Mouse (Mus musculus): ENCODE results near the gene Tmtc1.

Gene Tmtc1

DNA sequence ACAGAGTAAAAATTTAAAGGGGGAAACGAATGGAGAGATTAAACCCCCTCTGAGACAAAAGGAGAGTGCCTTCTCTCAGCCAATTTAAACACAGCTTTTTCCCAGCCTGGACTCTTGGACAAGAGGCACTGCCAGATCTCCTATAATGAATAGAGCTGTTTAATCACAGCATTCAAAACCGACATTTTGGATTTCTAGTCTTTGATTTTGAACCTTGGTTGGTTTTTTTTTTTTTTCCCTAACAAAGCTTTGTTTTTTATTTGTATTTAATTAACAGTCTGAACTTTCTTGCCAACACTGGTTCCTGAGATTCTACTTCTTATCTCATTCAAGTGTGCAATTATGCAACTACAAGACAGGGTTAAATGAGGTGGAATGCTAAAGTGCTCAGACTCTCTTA is 133.2 kb downstream of the Tmtc1 start:
- DNase-seq (ENCODE audit: extremely low spot score), result no peak

DNA sequence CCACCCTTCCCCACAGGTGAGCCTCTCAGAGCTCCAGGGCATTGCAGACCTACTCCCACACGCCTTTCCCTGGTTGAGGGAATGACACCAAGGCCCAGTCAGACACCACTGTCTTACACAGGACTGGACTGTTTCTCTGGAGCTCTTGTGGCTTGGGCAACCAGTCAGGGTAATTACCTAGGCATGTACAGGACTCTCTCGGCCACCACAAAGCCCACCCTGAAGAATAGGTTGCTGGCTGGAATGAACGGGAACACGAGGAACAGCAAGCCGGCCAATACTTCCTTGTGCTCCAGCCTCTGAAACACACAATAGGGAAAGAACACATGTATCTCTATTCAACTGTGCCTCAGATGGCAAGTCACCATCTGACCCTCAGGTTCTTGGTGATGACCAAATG is 138.4 kb downstream of the Tmtc1 start:
- DNase-seq (ENCODE audit: extremely low spot score), result no peak

DNA sequence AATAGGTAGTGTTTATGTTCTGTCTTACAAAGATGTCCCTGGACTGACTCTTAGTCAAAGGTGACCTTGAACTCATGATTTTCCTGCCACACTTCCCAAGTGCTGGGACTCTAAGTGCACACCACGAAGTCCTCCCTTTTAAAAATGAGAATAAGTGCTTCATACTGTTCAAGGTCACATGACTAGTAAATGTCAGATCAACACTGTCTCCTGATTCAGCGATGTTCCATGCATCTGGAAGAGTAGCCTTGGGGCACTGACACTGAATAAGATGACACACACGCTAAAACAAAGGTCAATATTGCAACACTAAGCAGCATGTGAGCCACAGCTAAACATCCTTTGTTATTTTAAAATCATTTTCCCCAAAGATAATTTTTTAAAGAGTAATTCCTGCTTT is 139.0 kb downstream of the Tmtc1 start:
- no peak for DNase-seq (ENCODE audit: extremely low spot score)

DNA sequence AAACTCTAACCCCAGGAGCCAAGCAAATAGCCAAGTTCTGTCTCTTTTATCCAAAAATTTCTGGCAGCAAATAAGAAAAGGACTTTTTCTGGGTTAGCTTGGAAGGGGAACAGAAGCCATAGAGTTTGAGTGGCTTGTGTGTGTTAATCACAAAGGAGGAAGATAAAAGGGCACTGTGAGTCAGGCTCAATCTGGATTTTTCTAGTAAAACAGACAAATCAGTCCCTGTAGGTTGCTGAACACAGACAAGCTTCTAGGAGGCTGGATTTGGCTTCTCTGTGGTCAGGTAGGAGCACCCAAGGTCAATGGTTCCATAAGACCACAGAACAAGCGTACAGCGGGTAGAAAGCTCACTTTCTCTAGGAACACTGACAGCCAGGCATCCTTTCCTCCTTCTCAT is 141.9 kb downstream of the Tmtc1 start:
- no peak for DNase-seq (ENCODE audit: extremely low spot score)

DNA sequence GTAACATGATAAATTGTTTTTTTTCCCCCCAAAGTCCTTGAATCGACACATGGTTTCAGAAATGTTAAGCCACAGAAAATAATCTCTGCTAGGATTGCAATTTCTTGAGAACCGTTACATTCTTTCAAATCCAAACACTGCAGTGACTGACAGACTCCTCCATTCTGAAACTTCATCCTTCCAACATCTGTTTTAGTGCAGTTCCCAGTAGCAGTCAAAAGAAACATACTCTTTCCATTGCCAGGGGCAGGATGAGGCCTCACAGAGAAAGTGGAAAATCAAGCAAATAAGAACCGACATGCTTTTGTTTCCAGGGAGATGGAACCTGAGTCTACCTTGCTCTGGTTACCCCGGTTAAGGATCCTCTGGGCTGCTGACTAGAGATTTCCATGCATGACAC is 147.1 kb downstream of the Tmtc1 start:
- peak; percentile 14 for DNase-seq (ENCODE audit: extremely low spot score)

DNA sequence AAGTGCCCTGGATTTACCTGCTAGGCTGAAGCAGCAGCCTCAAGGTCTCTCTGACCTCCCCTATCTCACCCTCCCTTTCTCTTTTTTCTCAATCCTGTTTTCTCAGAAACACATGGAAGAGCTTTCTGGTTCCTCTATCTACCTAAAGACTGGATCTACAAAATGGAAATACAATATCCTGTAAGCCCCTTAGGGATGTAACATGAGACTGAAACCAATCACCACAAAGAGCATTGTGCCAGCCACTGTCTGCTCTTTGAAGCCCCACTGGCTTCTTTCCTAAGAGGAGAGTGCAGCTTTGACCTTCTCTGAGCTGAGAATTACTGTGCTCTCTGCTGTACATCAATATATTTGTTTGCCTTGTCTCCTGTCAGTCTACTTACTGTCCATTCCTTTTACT is 147.8 kb downstream of the Tmtc1 start:
- DNase-seq (ENCODE audit: extremely low spot score), result peak; percentile 3

DNA sequence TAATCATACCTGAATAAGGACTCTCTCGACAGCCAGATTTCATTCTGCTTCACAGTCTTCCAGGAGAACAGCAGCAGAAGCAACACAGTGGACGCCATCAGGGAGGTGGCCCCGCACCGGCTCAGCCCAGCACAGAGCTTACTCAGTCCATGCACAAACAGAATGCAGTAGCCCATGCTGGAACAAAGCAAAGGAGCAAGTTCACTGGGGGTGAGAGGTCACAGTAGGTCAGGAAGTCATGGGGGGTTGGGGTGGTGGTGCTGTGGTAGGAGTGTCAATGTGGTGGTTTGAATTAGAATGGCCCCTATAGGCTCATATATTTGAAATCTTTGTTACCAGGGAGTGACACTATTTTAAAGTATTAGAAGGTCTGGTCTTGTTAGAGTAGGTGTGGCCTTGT is 149.7 kb downstream of the Tmtc1 start:
- DNase-seq (ENCODE audit: extremely low spot score), result peak; percentile 41

DNA sequence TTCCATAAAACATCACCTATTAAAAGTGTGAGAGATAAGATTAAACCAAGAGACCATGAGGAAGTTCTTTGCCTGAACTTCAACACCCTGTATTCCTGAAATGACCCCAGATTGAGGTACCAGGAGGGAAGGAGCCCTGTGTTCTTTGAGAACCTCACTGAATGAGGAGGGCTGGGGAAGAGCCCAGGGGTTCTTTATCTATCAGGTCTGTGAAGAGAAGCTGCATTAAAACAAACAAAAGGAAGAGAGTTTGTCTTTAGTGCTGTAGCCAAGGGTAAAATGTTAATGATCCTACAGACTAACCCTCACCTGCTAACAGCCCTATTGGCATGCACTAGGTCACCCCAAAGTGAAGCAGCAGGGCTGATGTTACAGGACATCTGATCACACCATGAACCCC is 153.3 kb downstream of the Tmtc1 start:
- no peak for DNase-seq (ENCODE audit: extremely low spot score)

DNA sequence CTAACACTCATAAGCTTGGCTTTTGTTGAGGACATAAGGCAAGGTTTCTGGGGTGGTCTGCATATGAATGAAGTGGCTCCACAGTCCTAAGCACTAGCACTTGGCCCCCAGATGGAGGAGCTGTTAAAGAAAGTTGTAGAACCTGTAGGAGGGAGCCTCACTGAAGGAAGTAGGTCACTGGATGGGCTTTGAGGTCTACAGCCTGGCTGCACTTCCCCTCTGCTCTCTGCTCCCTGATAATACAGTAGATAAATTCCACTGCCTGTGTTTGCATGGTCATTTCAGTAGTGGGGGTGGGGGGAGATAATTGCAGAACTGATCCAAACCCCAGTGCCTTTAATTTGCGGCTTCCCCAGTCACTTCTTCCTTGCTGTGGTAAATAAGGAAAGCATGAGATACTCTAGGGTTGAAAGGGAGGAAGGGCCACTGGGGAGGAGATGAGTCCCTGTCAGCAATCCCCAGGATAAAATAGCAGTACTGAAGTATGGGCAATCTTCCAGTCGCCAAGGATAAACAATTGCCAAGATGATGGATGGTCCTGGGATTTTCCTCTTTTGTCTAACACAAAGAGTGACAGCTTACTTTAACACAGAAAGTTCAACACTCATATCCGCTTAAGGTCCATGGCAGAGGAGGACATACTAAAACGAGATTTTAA is 160.8 kb downstream of the Tmtc1 start:
- DNase-seq (ENCODE audit: extremely low spot score), result no peak

DNA sequence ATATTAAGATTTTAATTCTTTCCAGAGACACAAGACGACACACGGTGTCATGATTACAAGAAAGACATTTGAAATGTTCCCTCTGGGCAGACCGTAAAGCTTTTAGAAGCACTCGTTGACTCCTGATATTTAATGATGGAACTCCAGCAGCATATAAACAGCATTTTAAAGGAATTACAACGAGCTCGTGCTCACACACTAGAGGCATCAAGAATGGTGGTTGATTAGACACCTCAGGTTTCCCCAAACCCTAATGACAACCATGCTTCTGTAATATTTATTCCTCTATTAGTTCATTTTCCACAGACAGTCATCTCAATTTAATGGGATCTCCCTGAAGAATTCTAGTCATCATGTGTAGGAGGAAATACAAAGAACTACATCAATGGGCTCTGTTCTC is 164.9 kb downstream of the Tmtc1 start:
- no peak for DNase-seq (ENCODE audit: extremely low spot score)

DNA sequence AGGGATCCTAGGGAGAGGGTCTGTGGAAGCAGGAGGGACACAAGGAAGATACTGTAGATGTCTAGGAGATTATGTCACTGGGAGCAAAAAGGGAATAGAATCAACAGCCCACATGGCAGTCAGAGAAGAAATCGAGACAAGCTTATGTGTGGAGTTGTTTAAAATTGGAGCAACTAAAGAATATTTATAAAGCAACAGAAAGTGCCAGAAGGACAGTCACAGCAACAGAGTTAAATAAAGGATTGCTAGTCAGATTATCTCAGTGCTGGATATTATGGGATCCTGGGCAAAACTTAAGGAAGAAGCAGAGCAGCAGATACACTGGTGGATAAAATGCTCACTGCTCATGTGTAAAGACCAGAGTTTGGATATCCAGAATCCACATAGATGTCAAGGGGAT is 167.8 kb downstream of the Tmtc1 start:
- DNase-seq (ENCODE audit: extremely low spot score), result no peak

DNA sequence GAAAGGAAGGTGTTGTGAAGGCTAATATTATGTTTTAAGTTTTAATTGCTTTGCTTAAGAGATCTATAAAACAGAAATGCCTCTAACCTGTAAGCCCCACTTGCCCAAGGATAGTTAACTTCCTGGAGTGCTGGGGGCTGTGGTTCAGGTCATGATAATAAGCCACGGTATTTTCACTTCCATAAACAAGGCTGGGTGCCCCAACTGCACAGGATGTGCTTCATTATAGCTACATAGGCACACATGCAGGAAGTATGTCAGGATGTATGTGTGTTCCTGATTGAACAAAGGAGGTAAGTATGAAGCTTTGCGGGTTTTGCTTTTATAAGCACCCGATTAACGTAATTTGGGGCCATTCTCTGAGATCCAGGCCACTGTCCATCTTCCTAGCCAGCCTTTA is 169.1 kb downstream of the Tmtc1 start:
- DNase-seq (ENCODE audit: extremely low spot score), result no peak

DNA sequence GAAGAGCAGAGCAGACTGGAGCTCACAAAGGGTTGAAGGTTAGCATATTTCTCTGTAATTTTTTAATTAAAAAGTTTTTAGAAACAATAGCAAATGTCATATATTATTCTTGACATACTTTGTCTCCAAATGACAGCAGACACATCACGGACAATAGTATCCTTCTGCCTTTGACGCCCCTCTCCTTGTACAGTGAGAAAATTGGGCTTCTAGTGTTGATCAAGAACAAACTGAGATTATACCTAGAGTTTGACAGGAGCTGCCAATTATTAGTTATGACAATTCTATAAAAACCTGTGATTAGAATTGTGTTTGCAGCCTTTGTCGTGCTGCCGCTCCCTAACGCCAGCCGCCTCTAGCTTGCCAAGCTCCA is 183.5 kb downstream of the Tmtc1 start:
- DNase-seq (ENCODE audit: extremely low spot score), result no peak

DNA sequence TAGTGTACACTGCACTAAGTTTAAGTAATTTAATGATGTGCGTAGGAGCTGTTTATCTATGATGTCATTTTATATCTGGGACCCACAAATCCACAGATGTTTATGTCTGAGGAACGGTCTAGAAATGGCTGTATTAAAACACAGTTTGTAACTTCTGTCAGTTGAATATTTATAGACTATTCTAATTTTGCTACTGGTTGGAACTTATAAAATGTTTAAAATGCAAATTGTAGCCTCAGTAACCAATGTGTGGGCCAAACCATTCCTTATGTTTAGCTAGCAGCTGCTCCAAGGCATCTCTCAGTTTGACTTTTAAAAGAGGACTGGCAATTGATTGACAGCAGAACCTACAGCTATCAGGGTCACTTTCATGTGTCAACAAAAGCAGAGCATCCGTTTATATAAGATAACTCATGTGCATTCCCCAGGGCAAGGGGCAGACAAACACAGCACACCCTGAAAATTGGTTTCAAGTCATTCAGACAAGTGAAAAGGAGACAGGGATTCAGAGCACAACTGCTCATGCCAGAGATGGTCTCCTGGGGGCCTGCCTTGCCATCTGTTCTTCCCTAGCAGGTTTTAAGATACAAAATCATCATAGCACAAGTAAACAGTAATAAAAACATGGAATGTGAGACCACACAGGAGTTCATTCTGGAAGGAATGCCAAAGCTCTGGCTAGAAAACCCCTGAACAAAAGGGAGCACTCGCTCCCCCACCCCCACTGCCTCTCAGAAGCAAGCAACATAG is 184.0 kb downstream of the Tmtc1 start:
- peak; percentile 28 for DNase-seq (ENCODE audit: extremely low spot score)

DNA sequence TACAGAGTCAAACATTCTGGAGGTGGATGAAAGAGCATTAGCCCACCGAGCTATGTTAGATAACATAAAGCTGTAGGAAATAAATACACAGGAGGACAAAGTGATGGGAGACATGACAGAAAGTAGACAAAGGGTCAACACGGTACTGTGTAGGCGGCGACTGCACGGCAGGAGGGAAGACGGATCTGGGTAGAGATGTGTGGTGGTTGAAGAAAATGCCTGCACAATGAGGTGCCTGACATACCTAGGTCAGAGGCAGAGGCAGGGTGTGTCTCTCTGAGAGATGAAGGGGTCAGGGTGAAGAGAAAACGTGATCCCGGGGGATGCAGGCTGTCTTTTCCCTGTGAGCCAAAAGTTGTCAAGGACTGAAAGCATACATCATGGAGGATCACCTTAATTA is 185.1 kb downstream of the Tmtc1 start:
- DNase-seq (ENCODE audit: extremely low spot score), result no peak

DNA sequence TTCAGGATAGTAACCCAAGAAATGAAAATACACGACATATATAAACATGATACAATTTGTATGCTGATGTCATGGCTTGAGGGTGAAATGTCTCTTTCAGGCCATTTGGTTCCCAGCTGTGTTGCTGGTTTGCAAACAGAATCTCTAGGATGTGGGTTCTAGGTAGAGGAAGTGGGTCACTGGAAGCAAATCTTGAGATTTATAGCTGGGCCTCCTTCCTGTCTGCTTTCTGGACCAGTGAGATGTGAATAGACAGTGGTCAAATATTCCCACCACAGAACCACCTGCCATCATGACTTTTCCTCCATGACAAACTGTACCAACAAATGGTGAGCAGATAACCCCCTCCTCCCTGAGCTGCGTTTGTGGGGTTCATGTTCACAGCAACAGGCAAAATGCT is 186.4 kb downstream of the Tmtc1 start:
- no peak for DNase-seq (ENCODE audit: extremely low spot score)

DNA sequence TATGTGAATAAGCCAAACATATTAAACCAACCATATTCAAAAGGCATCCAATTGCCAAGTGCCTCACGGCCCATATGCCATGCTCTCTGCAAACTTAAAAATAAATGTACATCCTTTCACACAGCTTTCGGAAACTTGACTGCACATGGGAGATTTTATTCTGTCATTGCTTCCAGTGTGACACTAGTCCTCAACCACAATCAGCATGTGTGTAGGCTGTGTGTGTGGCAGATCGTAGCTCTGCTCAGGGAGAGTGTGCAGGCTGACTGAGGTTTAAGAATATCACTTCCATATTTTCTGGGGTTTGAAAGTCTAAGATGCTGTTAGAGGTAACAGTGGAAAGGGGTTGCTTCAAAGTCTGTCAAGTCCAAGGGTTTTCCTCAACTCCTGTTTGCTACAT is 188.1 kb downstream of the Tmtc1 start:
- DNase-seq (ENCODE audit: extremely low spot score), result no peak

DNA sequence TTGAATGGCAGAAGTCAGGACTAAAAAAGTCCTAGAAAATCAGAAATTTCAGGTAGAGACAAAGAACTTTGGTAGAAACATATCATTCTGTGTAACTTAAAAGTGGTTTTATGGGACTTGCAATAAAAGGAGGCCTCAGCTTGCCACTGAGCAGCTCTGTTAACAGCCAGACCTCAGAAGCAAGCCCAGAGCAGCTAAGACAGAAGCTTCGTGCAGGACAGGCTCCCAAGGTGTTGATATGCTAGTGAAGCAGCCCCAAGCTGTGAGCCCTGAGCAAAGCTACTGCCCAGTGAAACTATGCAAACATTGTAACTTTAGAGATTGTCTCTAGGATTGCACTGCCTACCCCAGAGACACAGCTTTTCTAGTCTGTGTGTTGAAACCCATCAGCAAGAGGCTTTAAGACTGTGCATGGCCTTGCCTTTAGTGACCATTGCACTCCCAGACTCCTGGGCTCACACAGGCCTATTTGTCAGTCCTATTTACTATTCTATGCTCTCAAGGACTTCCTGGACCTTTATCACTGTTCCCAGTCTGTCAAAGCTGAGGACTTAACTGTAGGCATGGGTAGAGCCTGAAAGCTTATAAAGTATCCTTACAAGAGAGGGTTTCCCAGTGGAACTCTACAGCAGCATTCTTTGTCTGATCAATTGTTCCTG is 188.7 kb downstream of the Tmtc1 start:
- no peak for DNase-seq (ENCODE audit: extremely low spot score)

DNA sequence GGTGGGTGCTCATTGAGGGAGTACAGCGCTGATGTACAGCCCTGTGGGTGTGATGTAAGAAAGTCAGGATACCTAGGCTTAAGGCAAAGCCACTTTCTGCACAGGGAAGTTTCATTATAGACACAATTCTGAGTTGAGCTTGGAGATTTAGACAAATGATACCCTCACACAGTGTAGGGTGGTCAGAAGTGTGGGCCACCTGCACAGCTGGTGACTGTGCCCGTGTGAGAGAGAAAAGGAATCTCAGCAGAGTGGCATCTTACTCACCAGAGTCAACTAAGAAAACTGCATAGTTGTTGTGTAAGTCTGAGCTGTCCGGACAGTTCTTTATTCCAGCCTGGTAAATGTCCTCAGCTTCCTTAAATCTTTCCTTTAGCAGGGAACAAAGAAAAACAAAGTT is 195.0 kb downstream of the Tmtc1 start:
- DNase-seq (ENCODE audit: extremely low spot score), result no peak

DNA sequence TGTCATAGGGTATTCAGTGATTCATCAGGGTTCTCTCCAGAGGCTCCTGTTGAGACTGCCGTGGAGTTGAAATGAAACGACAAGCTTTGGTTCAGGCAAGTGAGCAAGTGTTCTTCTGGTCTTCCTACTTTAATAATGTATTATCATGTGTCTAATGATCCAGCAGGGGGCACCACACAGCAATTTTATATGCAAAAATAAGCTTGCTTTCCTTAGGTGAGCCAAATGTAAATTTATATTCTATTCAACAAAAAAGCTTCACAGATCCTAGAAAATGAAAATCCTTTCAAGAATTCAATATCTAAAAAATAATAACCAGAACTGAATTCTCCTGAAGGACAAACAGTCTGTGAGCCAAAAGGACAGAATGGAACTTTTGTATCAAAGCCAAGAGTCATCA is 195.6 kb downstream of the Tmtc1 start:
- DNase-seq (ENCODE audit: extremely low spot score), result no peak

DNA sequence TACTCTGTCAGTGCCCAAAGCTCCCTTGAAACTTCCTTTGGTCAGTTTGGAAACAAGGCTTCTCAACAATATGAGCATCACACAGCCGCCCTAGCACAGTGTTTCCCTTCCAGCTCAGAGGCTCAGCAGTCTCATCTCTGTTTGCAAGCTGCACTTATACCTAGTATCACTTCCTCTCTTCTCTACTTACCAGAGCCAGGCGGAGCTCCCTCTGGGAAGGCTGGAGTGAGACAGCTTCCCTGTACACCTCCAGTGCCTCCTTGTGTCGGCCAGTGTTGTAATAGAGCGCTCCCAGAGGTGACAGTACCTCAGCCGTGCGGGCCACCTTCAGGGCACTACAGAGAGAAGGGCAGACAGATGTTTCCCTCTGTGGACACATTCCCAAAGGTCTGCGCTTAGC is 197.6 kb downstream of the Tmtc1 start:
- DNase-seq (ENCODE audit: extremely low spot score), result no peak

DNA sequence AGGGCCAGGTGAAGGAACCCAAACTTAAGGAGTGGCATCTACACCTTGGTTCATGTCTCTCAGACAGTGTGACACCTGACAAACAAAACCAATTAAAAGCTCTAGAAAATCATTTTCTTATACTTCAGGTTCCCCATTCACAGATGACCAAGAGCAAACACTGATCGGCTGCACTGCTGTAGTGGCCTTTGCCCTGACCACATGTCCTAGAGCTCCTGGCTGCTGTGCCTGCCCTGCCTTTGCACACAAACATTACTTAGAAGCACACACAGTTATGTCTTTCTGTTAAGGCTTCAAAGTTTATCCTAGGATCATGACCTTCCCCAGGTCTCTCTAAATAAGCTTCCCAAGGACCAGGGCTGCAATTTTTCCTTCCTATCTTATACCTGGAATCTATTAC is 199.4 kb downstream of the Tmtc1 start:
- no peak for DNase-seq (ENCODE audit: extremely low spot score)

DNA sequence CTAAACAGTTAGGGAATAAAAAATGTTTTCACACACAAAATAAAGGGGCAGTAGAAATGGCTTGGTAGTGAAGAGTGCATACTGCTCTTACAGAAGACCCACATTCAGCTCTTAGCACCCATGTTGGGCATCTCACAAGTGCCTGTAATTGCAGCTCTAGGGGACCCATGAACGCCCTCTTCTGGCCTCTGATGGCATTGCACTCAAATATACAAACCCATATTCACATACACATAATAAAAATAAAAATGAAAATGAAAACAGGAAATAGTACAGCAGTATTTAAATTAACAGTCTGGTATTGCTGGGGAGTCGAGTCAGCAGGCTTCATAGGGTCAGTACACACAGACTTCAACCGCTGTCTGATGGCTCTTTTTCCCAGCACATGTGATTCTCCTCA is 201.9 kb downstream of the Tmtc1 start:
- no peak for DNase-seq (ENCODE audit: extremely low spot score)

All from embryo, embryonic 9.5 days (tissue).